Mouse (Mus musculus) retina, postnatal 7 days (tissue): ENCODE data around the gene Hsf2bp.
"Not testable (repeated sequence)": the region's sequence is repeated elsewhere in the genome, so short reads cannot be mapped to it uniquely, and the experiment has no call there.

ENCODE experiments used
- DNase-seq: peaks from one replicate; pipeline ENCODE4 v3.0.0-alpha.2; 2012; ENCODE audit warnings: low read depth, low spot score

Hsf2bp gene

DNA sequence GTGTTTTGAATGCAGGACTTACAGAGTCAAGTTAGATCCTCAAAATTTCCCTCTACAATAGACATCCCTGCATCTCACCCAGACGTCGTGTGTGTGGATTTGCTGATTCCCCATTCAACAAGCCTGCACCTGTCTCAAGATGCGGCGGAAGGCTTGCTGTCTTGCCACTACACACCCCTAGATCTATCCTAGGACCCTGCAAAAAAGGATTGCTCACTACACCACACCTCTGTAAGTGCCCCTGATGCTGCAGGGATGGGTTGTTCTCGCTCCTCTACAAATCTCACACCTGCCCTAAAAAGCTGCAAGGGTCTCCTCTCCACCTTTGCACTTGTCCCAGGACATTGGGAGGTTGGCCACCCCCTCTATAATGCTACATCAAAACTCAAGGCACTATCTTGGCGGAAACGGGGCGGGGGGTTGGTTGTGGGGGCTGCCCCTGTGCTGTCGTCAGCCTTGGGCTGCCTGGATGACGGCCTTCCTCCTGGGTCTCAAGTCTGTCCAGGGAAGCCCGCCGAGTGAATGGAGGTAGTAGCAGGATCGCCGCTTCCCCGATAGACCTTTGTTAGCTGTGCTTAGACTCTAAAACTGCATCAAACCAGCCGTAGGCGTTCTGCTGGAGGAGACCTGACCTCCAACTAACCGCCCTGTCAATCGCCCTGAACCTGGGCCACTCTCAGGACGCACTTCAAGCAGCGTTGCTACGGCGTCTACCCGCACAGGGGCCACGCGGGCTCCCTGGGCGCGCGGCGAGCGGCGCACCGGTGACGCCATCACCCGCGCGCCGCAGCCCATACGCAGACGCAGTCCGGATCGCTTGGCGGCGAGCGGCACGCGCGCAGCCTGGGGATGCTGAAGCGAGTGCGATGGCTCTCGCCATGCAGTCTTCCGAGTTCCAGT lies at the start of gene Hsf2bp, which contains the start of gene Rrp1b:
Gene Hsf2bp, minus strand, starts transcription at position 741 of the 900 bp plus-strand sequence.
Gene Rrp1b, plus strand, starts transcription at position 492 of the 900 bp plus-strand sequence.
- DNase-seq: peak; percentile 75

DNA sequence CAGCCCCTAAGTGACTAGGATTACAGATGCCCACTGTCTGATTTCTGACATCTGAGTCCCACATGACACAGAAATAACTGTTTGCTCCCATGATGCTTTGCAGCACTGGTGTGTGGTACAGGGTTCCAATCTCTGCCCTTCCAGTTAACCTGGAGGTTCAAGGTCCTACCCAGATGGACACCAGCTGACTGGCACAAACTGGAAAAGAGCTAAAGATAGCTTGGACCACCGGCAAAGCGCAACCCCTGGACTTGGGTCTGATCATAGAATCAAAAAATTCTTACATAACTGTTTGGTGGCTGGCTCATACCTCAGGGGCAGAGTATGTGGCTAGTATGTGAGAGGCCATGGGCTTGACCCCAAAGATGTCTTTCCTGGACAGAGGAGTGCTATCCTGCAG lies 47.2 kb upstream of the Hsf2bp start:
- DNase-seq: no peak

DNA sequence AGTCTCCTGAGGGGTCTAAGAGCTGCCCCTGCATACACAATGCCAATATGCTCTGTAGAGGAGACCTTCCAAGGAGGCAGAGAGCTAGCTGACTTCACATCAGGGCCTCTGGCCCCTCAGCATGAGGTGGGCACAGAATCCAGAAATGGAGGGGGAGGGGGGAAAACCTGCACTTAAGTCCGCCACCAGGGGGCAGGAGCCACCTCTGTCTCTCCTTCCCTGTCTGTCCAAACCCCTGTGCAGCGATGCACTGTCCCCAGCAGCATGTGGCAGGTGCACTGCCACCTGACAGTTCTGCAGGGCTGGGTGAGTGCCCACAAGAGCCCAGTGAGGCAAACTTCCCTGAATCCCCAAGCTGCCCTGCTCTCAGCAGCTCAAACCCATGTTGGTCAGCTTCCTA lies 39.0 kb upstream of the Hsf2bp start:
- DNase-seq: peak; percentile 40

DNA sequence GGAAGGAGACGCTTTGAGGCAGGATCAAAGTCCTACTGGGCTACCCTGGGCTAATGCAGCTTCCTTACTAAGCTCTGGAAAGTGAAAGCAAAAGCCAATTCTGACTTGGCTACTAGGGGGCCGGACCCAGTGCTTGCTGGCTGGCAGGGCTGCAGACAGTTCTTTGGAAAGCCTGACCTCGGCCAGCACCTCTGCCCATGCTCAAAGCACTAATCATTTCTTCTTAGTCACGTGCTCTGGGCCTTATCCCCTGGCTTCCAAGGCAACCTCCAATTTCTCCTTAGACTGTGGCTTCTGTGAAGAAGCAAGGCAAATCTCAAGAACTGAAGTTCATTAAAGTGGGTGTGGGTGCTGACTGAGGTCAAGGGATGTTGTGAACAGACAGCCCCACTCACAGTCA lies 38.5 kb upstream of the Hsf2bp start:
- no peak for DNase-seq

DNA sequence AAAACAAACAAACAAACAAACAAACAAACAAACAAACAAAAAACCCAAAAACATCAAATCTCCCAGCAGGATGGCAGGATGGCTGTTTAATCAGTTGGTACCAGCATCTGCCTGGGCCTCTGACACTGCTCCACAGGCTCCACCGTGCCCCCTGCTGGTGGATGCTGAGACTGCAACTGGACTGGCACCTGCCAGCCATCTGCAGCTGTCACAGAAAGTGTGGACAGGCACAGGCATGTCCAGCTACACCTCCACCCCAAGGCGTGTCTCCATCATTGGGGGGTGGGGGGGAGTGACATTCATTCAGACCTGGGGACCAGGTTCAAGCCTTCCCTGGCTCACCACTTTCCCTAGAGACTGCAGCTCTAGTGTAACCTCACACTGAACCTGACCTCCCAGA lies 37.2 kb upstream of the Hsf2bp start:
- peak; percentile 68 for DNase-seq

DNA sequence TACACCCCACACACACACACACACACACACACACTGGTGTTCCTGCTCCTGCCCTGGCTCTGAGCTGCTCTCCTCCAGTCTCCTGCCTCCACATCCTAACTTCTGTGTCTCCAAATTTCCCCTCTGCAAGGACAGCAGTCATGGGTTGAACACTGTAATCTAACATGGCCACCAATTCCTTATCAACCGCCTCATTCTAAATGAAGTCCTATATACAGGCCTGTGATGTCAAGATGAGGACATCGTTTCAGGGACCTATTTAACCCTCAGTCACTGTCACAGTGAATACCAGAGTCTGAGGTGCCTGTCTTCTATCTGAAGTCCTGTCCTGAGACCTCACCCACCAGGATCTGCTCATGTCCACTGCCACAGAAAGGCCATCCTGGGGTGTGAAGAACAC lies 32.7 kb upstream of the Hsf2bp start:
- DNase-seq: no peak

DNA sequence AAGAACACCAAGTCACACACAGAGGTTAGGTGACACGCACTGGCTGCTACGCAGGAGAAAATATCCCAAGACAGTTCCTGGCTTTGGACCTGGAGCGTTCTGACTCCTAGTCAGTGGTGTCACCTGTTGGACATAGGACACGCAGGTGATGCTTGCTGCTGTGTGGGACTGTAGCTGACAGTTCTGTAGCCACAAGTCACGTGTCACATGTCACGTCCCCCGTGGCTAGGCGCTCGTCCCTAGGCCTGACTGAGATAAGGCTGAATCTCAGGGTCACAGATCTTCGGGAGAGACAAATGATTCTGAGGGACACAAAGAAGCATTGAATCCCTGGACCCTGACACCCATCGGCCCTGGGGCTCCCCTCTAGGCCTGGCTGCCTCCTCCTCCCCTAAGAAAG lies 32.2 kb upstream of the Hsf2bp start:
- DNase-seq: no peak

DNA sequence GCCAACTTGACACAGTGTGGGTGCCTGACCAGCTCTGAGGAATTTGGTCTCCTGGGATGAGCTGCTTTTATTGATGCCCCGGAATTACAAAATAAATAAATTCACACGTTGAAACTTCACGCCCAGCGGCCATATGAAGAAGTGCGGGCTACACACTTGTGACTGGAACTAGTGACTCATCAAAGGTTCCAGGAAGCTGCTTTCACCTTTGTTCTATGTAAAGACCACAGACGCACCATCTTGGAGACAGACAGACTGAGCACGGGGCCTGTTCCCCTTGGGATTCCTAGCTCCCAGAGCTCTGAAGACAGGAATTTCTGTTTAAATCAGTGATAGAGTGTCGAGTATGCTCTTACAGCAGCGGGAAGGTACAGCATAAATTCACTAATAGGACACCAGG lies 31.4 kb upstream of the Hsf2bp start:
- DNase-seq: no peak

DNA sequence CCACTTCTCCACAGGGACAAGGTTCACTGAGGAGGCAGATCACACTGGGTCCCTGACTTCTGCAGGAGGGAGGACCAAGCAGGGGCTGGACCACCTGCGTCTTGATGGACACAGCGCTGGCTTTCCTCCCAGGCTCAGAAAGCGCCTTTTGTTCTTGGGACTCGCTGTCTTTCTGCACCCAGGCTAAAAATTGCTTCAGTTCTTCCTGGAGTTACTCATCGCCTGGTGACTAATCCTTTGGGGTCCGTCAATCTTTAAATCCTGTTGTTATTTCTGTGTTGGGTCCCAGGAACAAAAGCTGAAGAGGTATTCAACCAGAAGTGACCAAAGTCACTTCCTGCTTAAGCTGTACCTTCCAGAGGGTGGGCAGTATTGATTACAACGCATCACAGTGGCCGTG lies 28.6 kb upstream of the Hsf2bp start:
- DNase-seq: not testable (repeated sequence)

DNA sequence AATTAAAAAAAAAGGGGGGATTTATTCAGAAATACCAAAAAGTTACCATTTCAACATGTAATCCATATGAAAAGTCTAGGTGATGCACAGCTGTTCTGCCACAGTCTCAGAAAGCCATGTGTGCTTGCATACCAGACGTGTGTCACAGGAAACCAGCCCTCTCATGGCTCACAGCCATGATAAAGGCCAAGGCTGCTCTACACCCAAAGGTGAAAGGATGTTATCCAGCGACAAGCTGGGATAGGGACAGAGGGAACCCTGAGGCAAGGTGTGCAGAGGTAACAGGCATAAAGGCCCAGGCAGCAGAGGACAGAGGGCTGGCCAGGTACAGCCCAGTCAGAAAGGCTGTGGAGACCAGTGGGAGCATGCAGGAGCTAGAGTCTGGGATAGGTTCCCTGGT lies 27.5 kb upstream of the Hsf2bp start:
- DNase-seq: no peak

DNA sequence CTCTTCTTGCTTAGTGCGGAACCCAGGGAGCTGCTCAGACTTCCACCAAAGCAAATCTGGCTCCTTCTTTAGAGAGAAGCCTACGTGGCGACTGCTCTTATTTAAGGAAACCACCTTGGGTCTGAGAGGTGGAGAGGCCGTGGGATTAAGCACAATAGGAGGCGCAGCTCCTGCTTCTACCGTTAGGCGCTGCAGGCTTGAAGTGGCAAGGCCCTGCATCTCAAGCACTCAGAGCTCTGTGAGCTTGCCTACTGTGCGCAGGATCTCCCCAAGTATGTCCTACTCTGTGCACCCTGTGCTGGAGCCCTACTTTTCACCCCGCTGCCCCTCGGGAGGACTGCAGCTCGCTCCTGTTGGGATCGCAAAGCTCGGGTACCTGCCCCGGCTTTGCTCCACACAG lies 25.1 kb upstream of the Hsf2bp start:
- no peak for DNase-seq

DNA sequence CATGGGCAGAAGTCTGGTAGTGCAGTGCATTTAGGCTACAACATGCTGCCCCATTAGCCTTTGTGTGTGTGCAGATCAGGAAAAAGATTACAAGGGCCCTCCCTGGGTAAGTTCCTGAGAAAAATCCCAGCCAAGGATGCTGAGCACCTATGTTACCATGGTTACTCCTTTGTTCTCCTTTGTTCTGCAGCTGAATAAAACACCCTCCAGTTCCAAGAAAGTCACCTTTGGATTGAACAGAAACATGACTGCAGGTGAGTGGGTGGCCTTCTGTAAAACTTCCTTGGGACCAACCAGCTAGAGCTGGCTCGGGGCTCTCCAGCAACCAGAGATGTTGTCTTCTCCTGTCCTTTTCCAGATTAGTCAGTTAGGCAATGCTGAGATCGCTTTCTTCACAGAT lies 22.9 kb upstream of the Hsf2bp start:
- DNase-seq: no peak

DNA sequence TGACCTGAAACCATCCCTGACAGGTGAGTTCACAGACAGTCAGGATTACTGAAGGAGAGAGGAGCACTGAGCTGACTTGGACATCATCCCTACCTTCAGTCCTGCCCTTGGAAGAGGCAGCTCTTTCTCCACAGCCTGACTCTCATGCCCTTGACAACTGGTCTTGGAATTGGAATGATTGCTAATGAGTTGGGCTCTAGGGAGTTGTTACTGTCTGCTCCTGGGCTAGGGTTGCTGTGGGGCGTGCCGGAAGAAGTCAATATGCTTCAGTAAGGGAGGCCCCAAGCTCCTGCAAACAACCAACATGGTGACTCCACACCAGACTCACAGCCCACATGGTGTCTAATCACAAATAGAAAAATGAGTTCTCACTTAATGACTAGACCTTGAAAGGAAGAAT lies 21.7 kb upstream of the Hsf2bp start:
- no peak for DNase-seq

DNA sequence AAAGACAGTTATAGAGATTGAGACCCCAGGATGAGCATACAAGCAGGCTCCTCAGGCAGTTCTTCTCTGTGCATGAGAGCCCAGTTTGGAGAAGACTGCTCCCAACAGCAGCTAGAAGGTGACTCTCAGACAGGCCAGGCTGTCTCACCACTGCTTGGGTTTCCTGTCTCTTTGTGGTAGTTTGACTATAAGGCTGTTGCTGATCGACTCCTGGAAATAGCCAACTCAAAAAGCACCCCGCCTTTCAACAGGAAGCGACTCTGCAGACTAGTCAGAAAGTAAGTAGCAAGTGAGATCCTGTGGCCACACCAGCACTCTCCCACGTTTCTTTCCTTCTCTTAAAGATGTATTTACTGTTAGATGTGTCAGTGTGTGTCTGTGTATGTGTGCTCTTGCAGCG lies 17.5 kb upstream of the Hsf2bp start:
- no peak for DNase-seq

DNA sequence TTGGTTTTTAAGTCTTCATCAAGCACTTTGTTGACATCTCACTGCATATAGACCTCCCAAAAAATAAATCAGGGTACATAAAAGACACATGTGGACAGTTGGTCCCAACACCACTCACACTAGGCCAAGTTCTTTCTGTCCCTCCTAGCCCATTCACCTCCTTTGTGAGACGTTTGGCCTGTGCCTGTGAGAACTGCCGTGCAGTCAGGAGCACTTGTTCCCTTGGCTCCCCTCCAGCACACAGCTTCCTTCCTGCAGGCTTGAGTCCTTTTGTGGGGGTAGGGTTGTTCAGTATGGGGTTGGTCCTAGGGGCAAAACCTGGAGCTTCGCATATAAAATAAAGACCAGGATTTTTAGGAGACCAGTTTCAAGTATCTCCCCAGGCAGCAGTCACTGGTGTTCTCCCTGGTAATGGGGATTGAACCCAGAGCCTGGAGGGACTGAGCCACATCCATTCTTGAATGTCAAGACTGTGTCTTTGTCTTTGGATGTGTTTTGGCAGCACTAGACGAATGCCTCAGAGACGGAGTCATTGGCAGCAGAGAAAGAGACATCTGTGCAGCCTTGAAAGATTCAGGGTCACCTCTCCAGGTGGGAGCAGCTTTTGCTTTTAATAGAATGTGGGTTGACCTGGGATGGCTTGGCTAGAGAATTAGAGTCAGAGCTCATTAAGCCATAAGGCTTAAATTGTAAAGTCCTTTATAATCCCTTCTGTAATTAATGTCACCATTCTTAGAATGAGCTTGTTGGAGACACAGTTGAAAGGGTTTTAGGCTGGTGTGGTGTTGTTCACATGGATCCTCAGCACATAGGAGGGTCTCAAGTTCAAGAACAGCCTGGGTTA lies 16.3 kb upstream of the Hsf2bp start:
- peak; percentile 49 for DNase-seq

DNA sequence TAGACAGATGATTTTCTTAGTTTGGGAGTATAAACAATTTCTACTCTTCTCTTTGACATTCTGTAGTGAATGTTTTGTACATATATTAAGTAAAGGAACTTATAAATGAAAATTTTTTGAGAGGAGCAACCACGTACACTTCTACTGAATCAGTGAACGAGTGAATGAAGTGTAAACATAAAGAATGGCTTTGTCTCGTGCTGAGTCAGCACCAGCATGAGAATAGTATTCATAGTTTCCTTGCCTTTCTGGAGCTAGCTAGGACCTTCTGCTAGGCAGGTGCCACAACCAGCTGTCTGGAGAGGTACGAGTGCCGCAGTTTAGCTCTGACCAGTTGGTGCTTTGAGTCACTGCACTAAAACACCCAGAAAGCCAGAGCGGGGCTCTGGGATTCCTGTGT lies 14.5 kb upstream of the Hsf2bp start:
- no peak for DNase-seq

DNA sequence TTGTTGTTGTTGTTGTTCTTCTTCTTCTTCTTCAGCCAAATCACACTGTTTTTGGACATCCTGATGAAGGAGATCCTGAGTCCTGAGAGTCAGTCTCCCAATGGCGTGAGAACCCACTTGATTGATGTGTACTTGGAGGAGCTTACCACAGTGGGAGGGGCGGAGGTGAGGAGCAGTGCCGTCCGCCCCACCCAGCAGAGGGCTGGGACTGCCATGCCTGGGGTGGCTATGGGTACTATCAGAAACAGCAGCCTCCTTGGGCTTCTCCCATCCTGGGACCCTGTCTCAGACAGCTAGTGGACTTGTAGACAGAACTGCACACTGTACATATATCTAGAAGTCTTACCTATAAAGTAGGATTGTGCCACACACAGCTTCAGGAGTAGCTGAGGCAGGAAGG lies 13.8 kb upstream of the Hsf2bp start:
- no peak for DNase-seq

DNA sequence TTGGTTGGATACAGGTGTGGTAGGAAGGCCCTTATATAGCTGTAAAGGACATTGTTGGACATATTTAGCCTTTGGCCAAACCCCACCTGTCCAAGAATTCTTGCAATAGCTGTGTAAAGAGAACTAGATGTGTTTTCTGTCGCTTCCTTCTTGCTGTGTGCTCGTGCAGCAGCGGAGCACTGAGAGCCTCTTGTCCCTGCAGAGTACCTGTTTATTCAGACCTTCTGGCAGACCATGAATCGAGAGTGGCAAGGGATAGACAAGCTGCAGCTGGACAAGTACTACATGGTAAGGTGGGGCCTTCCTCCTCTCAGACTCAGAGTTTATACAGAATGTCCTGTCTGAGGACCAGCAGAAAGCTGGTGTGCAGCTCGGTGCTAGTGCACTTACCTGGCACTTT lies 12.2 kb upstream of the Hsf2bp start:
- no peak for DNase-seq

DNA sequence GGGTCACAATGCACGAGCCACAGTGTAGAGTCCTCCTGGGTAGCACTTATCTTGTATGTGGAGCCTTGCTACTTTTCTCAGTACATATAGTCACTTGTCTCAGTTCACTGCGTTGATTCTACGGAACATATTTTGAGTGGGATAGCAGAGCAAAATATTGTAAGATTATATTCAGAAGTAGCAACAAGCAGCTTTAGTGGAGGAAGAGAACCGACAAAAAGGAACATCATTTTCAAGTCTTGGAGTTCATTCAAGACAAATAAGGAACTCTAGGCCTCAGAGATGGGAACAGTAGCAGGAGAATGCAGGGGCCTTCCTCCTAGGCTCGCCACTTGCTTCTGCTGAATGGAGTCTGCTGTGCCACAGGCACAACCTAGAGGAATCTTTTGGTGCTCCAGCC lies 10.4 kb upstream of the Hsf2bp start:
- no peak for DNase-seq

DNA sequence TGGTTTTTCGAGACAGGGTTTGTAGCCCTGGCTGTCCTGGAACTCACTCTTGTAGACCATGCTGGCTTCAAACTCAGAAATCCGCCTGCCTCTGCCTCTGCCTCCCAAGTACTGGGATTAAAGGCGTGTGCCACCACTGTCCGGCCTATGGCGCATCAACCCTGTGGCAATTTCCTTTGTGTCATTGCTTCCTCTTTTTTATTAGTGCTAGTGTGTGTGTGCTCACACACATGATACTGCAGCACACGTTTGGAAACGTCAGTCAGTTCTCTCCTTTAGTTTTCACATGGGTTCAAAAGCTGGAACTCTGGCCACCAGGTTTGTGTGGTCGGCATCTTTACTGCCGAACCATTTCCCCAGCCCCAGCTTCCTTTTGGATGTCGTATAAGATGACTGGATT lies 4.1 kb upstream of the Hsf2bp start:
- DNase-seq: no peak

DNA sequence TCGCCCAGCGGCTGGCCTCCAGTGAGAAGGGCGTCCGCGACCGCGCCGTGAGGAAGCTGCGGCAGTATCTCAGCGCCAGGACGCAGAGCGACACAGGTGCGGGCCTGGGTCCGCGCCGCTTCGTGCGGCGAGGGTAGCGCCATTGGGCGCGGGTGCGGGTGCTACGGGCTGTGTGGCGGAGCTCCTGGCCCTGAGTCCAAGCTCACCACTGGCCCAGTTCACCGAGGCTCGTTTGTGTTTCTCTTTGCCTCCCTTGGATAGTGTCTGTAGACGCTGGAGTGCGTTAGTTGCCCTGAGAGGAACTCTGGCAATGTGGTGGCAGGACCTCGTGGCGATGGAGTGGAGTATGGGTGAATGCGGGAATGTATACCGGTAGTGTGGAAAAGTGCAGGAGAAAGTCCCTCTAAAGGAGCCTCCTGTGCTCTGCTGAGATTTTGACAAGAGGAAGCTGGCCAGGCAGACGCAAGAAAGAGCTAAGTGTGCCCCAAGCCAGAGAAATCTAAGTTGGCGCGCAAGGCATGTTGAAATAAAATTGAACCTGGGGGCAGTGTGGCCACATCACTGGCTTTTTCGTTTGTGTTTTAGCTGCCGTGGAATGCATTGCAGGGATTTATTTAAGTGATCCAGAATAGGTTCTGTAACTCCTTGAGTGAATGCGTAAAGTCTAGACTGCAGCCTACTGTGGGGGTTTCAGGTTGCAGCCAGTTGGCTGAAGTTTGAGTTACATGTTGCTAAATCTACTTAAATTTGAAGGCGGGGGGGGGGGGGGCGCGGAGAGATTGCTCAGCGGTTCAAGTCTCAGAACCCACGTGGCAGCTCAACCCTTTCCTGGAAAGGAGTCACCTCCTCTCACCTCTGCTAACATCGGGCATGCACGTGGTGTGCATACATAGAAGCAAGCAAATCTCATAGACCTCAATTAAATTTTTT lies 625 bp upstream of the Hsf2bp start:
- no peak for DNase-seq

DNA sequence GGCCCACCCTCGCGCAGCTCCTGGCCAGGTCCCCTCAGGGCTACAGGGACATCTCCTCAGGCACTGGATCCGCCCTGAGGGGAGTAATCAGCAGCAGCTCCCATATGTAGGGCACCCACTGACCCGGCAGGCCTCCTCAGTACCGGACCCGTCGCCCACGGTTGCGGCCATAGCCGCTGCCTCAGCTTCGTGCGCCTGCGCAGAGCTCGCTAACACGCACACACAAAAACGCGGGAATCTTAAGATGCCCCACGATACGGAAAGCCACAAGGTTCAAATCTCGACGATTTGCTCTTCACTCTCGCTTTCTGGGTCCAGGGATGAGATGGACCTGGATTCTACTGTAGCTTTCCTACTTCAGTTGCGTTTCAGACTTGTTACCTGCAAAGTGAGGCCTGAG lies 1.8 kb downstream of the Hsf2bp start:
- no peak for DNase-seq
